Mouse (Mus musculus) liver, embryonic 16.5 days (tissue): Measurements from ENCODE around the gene Paqr9. TPM values are rescaled to one million over a fixed set of nuclear protein-coding genes. Genes with fewer than 3 reads are reported as not detected.

Experiments used
- ATAC-seq: fragments of 200-750 bp; cut with Nextera tagmentation; 2 replicates; pipeline ENCODE4 v1.8.0; 2017; ENCODE audit warnings: low read depth, mild to moderate bottlenecking, moderate number of reproducible peaks, moderate library complexity
- H3K27ac ChIP-seq: fragments of 300-500 bp; sonication (generic); 2 replicates; pipeline ENCODE4 v1.5.1; 2014; ENCODE audit warnings: mild to moderate bottlenecking, low read length
- H3K27me3 ChIP-seq: fragments of 300-500 bp; sonication (generic); 2 replicates; pipeline ENCODE4 v1.6.1; 2014; ENCODE audit warnings: low read depth, low read length, mixed read lengths; ENCODE audit not compliant: control insufficient read depth, insufficient read depth
- H3K36me3 ChIP-seq: fragments of 300-500 bp; sonication (generic); 2 replicates; pipeline ENCODE4 v1.6.1; 2014; ENCODE audit warnings: mild to moderate bottlenecking; ENCODE audit not compliant: control insufficient read depth, insufficient read depth
- H3K4me1 ChIP-seq: fragments of 300-500 bp; sonication (generic); 2 replicates; pipeline ENCODE4 v1.6.1; 2014; ENCODE audit warnings: low read depth, low read length, mixed read lengths; ENCODE audit not compliant: control insufficient read depth
- H3K4me2 ChIP-seq: fragments of 300-500 bp; sonication (generic); 2 replicates; pipeline ENCODE4 v1.6.1; 2014; ENCODE audit warnings: low read depth, low read length, mixed read lengths
- H3K4me3 ChIP-seq: fragments of 300-500 bp; sonication (generic); 2 replicates; pipeline ENCODE4 v1.5.1; 2014; ENCODE audit warnings: low read depth, mild to moderate bottlenecking, low read length
- H3K9ac ChIP-seq: fragments of 300-500 bp; sonication (generic); 2 replicates; pipeline ENCODE4 v1.6.1; 2014; ENCODE audit warnings: low read depth, low read length
- H3K9me3 ChIP-seq: fragments of 300-500 bp; sonication (generic); replicated peaks from 2 replicates; pipeline ENCODE4 v1.6.1; 2016; ENCODE audit warnings: low read length; ENCODE audit not compliant: control insufficient read depth
- WGBS: fragments of 180-500 bp; shearing (Covaris S2); extraction: QIAGEN DNeasy Blood & Tissue Kit; methylation state at CpG from one replicate; pipeline ENCODE4 v1.1.7; 2014; ENCODE audit not compliant: insufficient replicate concordance; 5-methylcytosine and 5-hydroxymethylcytosine counted together
- polyA plus RNA-seq: library from polyadenylated mRNA; unstranded; fragments of >200 nt; fragmentation: Nextera tagmentation; extraction: Ambion mirVana; gene quantifications from 2 replicates; pipeline ENCODE4 v1.2.1, GENCODE M21; 2015

Paqr9 gene
- polyA plus RNA-seq, 1 experiment from 2014 or later = 6.7 TPM

DNA sequence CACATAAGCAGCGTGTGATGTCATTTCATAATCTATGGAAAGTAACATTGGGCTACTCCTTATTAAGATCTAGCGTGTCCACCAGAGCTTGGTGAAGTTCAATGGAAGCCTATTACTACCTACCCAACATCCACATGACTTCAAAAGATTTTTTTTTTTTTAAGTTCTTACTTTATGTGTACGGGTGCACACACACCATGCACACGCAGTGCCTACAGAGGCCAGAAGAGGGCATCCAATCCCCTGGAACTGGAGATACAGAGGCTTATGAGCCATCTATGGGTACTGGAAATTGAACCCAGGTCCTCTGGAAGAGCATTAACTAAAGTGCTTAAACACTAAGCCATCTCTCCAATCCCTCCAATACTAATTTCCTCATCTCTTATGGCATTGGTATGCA lies 39.9 kb downstream of the Paqr9 start:
- H3K27me3 ChIP-seq = no peaks in the 10 kb centered on the region
- no peak overlapping the region for H3K27ac ChIP-seq
- H3K36me3 ChIP-seq = no peaks in the 10 kb centered on the region
- no peaks in the 10 kb centered on the region for H3K4me1 ChIP-seq
- no peak overlapping the region for H3K9ac ChIP-seq
- no peak for ATAC-seq
- H3K4me2 ChIP-seq = no peak overlapping the region
- no peaks in the 10 kb centered on the region for H3K9me3 ChIP-seq
- no peak overlapping the region for H3K4me3 ChIP-seq
- 67% methylated on average over 4 of the region's 4 CpGs for WGBS

DNA sequence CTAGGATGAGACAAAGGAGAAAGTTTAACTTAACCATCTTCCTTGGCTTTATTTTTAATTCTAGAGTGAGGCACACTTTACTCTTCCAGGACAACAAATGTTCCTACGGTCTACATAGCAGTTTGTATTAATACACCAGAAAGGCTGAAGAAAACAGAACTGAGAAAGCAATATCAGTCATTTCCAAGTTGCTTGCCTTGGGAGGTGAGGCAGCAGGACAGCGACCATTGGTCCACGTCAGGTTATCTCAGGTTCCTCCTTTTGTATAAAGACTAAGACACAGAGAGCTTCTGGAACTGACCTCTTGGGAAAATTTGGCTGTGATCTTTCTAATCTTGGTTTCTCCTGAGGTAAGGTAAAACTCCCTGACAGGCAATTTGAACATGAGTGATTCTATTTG lies 43.4 kb downstream of the Paqr9 start:
- Histone ChIP-seq H3K4me2 (no peak overlapping the region), H3K4me3 (no peak overlapping the region), H3K27ac (no peak overlapping the region), H3K9me3 (no peaks in the 10 kb centered on the region), H3K36me3 (no peaks in the 10 kb centered on the region), H3K27me3 (no peaks in the 10 kb centered on the region), H3K9ac (no peak overlapping the region), H3K4me1 (no peaks in the 10 kb centered on the region)
- 55% methylated on average over 3 of the region's 3 CpGs for WGBS
- no peak for ATAC-seq

DNA sequence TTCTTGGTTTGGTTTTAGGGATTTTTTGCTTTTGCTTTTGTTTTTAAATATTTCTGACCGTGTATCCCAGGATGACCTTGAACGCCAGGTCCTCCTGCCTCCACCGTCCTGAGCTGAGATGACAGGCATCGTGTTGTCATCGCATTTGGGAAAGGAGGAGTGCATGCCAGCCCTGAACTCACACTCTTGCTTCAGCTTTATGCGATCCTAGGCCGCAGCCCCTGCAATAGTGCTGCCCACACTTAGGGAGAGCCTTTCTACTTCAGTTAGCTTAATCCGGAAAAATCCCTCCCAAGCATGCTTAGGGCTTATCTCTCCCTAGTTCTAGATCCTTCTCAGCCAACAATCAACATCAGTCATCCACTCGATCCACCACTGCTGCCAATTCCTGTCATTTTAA lies 43.9 kb downstream of the Paqr9 start:
- Histone ChIP-seq H3K9ac (no peak overlapping the region), H3K4me2 (no peak overlapping the region), H3K4me1 (no peaks in the 10 kb centered on the region), H3K36me3 (no peaks in the 10 kb centered on the region), H3K27me3 (no peaks in the 10 kb centered on the region), H3K27ac (no peak overlapping the region), H3K9me3 (no peaks in the 10 kb centered on the region), H3K4me3 (no peak overlapping the region)
- WGBS = 67% methylated on average over 9 of the region's 9 CpGs
- ATAC-seq = no peak

DNA sequence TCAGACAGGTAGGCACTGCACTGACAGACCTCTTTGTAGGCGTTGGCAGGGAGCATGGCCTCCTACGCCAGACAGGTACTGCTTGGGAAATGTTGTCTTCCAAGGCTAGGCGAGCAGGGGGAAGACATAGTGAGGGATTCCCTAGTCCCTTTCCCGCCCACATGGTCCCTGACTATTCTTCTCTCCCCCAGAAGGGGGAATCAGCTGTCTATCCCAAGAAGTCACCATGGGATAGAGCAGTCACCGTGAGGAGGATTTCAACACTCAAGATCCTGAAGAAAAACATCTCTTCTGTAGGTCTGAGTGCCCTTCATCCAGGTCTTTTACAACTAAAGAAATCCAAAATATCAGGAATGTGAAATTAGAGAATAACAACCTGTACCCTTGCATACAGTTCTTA lies 47.7 kb downstream of the Paqr9 start:
- 51% methylated on average over 5 of the region's 5 CpGs for WGBS
- no peak for ATAC-seq
- H3K9me3 ChIP-seq = no peaks in the 10 kb centered on the region

DNA sequence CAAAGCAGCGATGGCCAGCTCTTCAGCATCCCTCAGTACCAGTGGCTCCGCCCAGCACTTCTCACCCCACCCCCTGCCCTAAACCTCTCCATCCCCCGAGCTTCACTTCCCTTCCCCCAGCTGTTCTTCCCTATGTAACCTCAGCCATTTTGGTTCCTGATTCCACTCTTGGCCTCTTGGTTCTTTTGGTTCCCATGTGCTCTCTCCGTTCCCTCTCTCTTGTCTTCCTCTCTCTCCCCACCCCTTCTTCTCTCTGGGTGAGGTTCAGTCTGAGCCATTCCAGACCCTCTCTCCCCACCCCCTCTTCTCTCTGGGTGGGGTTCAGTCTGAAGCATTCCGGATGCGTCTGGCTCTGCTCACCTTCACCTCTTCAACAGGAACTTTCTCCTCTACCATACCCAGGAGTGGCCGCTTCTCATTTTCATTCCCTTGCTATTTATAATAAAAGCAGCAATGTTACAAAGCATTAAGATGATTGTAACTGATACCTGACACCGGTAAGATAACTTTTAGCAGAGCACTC lies 52.9 kb downstream of the Paqr9 start:
- H3K27me3 ChIP-seq = no peaks in the 10 kb centered on the region
- ATAC-seq = no peak
- no peak overlapping the region for H3K27ac ChIP-seq
- H3K36me3 ChIP-seq = no peaks in the 10 kb centered on the region
- no peak overlapping the region for H3K9ac ChIP-seq
- H3K4me3 ChIP-seq = no peak overlapping the region
- H3K9me3 ChIP-seq = no peaks in the 10 kb centered on the region
- H3K4me2 ChIP-seq = no peak overlapping the region
- 64% methylated on average over 8 of the region's 8 CpGs for WGBS
- H3K4me1 ChIP-seq = no peaks in the 10 kb centered on the region

More for the DNA sequence above, 47.7 kb downstream of the Paqr9 start:
- Histone ChIP-seq H3K4me3 (no peak overlapping the region), H3K9ac (no peak overlapping the region), H3K27ac (no peak overlapping the region), H3K27me3 (no peaks in the 10 kb centered on the region), H3K36me3 (no peaks in the 10 kb centered on the region), H3K4me2 (no peak overlapping the region), H3K4me1 (no peaks in the 10 kb centered on the region)

DNA sequence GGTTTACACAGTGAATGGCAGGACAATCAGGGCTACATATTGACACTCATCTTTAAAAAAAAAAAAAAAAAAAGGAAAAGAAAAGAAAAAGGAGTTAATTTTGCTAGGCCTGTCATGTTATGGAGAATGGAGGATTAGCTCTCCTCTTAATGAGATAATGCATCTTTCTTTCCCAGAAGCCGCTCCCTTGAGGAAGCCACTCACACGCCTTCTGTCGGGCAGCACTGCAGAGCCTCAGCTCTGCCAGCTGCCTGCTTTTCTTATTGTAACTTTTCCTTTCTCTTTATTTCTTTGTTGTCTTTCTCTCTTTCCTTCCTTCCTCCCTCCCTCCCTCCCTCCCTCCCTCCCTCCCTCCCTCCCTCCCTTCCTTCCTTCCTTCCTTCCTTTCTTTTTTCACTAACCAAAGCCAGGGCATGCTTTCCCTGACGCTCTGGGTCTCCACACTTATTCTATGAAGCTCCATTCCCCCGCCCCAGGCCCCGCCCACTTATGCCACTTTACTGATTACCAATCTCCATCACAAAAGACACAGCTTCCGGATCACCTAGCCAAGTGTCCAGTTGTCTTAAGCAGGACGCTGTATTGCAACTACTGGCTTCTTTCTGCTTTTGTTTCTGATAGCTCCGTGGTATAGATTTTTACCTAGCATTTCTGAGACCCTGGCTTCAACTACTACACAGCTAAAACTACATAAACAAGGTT lies 54.1 kb downstream of the Paqr9 start:
- Histone ChIP-seq H3K9me3 (no peaks in the 10 kb centered on the region), H3K4me3 (no peak overlapping the region), H3K27ac (no peak overlapping the region), H3K9ac (no peak overlapping the region), H3K4me2 (no peak overlapping the region), H3K27me3 (no peaks in the 10 kb centered on the region), H3K36me3 (no peaks in the 10 kb centered on the region), H3K4me1 (no peaks in the 10 kb centered on the region)
- 24% methylated on average over 9 of the region's 9 CpGs for WGBS
- ATAC-seq = no peak

DNA sequence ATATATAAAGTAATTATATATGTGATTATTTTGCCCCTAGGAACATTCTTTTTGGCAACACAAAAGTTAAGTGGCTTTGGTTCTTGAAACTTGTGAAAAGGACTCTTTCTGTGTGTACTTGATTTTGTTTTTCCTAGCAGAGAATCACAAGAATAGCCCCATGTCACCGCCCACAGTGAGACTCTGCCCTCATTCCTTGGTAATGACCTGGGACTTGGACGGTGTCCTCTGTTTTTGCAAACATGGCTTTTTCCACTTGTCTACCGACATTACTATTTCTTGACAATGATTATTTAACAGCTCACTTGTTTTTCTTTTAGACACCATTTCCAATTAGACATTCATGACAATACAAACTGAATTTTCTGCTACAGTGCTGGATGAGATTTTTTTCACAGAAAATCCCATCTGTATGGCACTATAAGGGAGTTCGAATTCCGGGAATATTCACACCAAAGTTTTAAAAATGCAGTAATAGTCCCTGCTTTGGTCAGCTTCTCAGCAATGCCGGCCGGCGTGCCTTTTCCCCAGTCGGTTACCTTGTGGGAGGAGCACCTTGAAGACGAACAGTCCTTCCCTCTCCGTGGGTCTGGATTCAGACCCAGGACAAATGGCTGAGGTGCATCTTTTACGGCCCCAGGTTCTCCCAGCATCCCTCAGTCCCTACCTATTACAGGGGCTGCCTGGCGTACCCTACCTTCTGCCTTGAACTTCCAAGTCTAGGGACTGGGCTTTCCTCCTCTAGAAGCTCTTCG lies 55.6 kb downstream of the Paqr9 start:
- H3K27ac ChIP-seq = no peak overlapping the region
- ATAC-seq = no peak

DNA sequence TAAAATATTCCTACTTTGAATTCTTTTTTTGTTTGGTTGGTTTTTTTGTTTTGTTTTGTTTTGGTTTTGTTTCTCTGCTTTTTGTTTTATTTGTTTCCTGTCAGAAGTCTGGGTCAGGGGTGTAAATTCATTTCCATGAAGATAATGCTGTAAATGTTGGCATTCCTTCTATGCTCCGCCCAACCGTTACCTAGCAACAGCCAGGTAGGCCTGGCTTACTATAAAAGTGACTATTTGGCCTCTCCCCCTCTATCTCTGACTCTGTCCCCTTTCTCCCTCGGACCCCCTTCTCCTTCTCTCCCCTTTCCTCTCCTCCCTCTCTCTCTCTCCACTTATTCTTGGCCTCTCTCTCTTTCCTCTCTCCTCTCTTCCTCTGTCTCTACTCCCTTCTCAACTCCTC lies 56.5 kb downstream of the Paqr9 start:
- WGBS = 55% methylated on average over 3 of the region's 3 CpGs
- H3K36me3 ChIP-seq = no peaks in the 10 kb centered on the region
- no peak overlapping the region for H3K4me3 ChIP-seq
- no peak overlapping the region for H3K9ac ChIP-seq
- no peak for ATAC-seq
- no peaks in the 10 kb centered on the region for H3K9me3 ChIP-seq
- H3K27ac ChIP-seq = no peak overlapping the region
- no peak overlapping the region for H3K4me2 ChIP-seq
- H3K4me1 ChIP-seq = no peaks in the 10 kb centered on the region
- no peaks in the 10 kb centered on the region for H3K27me3 ChIP-seq

More for the DNA sequence above, 55.6 kb downstream of the Paqr9 start:
- Histone ChIP-seq H3K36me3 (no peaks in the 10 kb centered on the region), H3K9ac (no peak overlapping the region), H3K9me3 (no peaks in the 10 kb centered on the region), H3K4me2 (no peak overlapping the region), H3K4me3 (no peak overlapping the region), H3K27me3 (no peaks in the 10 kb centered on the region), H3K4me1 (no peaks in the 10 kb centered on the region)
- 61% methylated on average over 14 of the region's 14 CpGs for WGBS
